Mouse (Mus musculus): ENCODE data around the gene Mymx. TPM values are rescaled to one million over a fixed set of nuclear protein-coding genes. Genes with fewer than 3 reads are reported as not detected.

Mymx gene
- polyA plus RNA-seq, 1 experiment from 2014 or later = 1.6 TPM

- Histone ChIP-seq H3K4me2 (peak within 1 kb of the TSS; percentile 99), H3K9ac (replicated peaks) (peak within 1 kb of the TSS; percentile 74), H3K27me3 (replicated peaks) (peaks cover 16% of the 10 kb centered on the region), H3K36me3 (no peaks in the 10 kb centered on the region), H3K4me1 (peaks cover 21% of the 10 kb centered on the region), H3K9me3 (replicated peaks) (no peaks in the 10 kb centered on the region), H3K27ac (replicated peaks) (0 out of 2 replicates have a peak within 1 kb of the TSS, but pooled peaks have one; percentile 29), H3K4me3 (replicated peaks) (peak within 1 kb of the TSS; percentile 64)
- WGBS = under 1% methylated on average over 45 of the region's 45 CpGs
- peak; percentile 68 for ATAC-seq (ENCODE audit: low FRiP score)
Measured at GRCm38 (mm10) chr17:45555452-45556106, 46.3 kb downstream of the Mymx start, which contains the start of gene Nfkbie. Gene Nfkbie (plus strand): TSS chr17:45555703.

- Histone ChIP-seq H3K27ac (replicated peaks) (no peak overlapping the region), H3K4me1 (peaks cover 29% of the 10 kb centered on the region), H3K27me3 (replicated peaks) (peaks cover 16% of the 10 kb centered on the region), H3K4me2 (no peak overlapping the region), H3K9me3 (replicated peaks) (no peaks in the 10 kb centered on the region), H3K36me3 (no peaks in the 10 kb centered on the region), H3K4me3 (replicated peaks) (no peak overlapping the region), H3K9ac (replicated peaks) (no peak overlapping the region)
- WGBS = 81% methylated on average over 1 of the region's 1 CpGs
- ATAC-seq (ENCODE audit: low FRiP score) = no peak
Measured at GRCm38 (mm10) chr17:45554420-45554819, 47.5 kb downstream of the Mymx start.

GRCm38 (mm10) chr17:45553065-45553464 is 48.8 kb downstream of the Mymx start:
- Histone ChIP-seq H3K36me3 (no peaks in the 10 kb centered on the region), H3K9me3 (replicated peaks) (no peaks in the 10 kb centered on the region), H3K4me1 (peaks cover 34% of the 10 kb centered on the region), H3K4me3 (replicated peaks) (no peak overlapping the region), H3K27me3 (replicated peaks) (peaks cover 16% of the 10 kb centered on the region), H3K4me2 (no peak overlapping the region), H3K9ac (replicated peaks) (no peak overlapping the region), H3K27ac (replicated peaks) (no peak overlapping the region)
- ATAC-seq (ENCODE audit: low FRiP score) = no peak
- WGBS = 81% methylated on average over 3 of the region's 3 CpGs

- H3K27me3 ChIP-seq (replicated peaks) = peaks cover 21% of the 10 kb centered on the region
- WGBS = 4% methylated on average over 8 of the region's 8 CpGs
- no peak overlapping the region for H3K4me2 ChIP-seq
- H3K36me3 ChIP-seq = no peaks in the 10 kb centered on the region
- no peak overlapping the region for H3K27ac ChIP-seq (replicated peaks)
- no peak for ATAC-seq (ENCODE audit: low FRiP score)
- no peaks in the 10 kb centered on the region for H3K9me3 ChIP-seq (replicated peaks)
- H3K9ac ChIP-seq (replicated peaks) = no peak overlapping the region
- peaks cover 41% of the 10 kb centered on the region for H3K4me1 ChIP-seq
- H3K4me3 ChIP-seq (replicated peaks) = no peak overlapping the region
Measured at GRCm38 (mm10) chr17:45551816-45552451, 50.0 kb downstream of the Mymx start.

GRCm38 (mm10) chr17:45551249-45551796 is 50.6 kb downstream of the Mymx start:
- no peak for ATAC-seq (ENCODE audit: low FRiP score)
- peaks cover 6% of the 10 kb centered on the region for H3K36me3 ChIP-seq
- H3K9me3 ChIP-seq (replicated peaks) = no peaks in the 10 kb centered on the region
- H3K9ac ChIP-seq (replicated peaks) = no peak overlapping the region
- WGBS = 37% methylated on average over 7 of the region's 7 CpGs
- no peak overlapping the region for H3K4me3 ChIP-seq (replicated peaks)
- H3K4me2 ChIP-seq = no peak overlapping the region
- H3K27ac ChIP-seq (replicated peaks) = no peak overlapping the region
- H3K4me1 ChIP-seq = peaks cover 35% of the 10 kb centered on the region
- peaks cover 22% of the 10 kb centered on the region for H3K27me3 ChIP-seq (replicated peaks)

Other genes with a start within 250 kb of the Mymx start
- 57.1 and 62.0 TPM in 2 replicates for gene Cdc5l, start 168.4 kb downstream of the Mymx start, polyA plus RNA-seq (2015; fragmentation: Nextera tagmentation; extraction: Ambion mirVana)
- 2.1 and 2.9 TPM in 2 replicates for gene Spats1, start 126.7 kb downstream of the Mymx start, polyA plus RNA-seq (2015; fragmentation: Nextera tagmentation; extraction: Ambion mirVana)
- gene Aars2, start 95.3 kb downstream of the Mymx start, polyA plus RNA-seq (2015; fragmentation: Nextera tagmentation; extraction: Ambion mirVana) = 18.0 and 19.4 TPM in 2 replicates
- gene Tcte1, start 78.7 kb downstream of the Mymx start, polyA plus RNA-seq (2015; fragmentation: Nextera tagmentation; extraction: Ambion mirVana) = 2.9 and 3.6 TPM in 2 replicates
- 21.2 and 25.6 TPM in 2 replicates for gene Tmem151b, start 52.4 kb downstream of the Mymx start, polyA plus RNA-seq (2015; fragmentation: Nextera tagmentation; extraction: Ambion mirVana)
- gene Nfkbie, start 46.4 kb downstream of the Mymx start, polyA plus RNA-seq (2015; fragmentation: Nextera tagmentation; extraction: Ambion mirVana) = 4.8 and 10.1 TPM in 2 replicates
- 86.3 and 99.5 TPM in 2 replicates for gene Slc35b2, start 38.2 kb downstream of the Mymx start, polyA plus RNA-seq (2015; fragmentation: Nextera tagmentation; extraction: Ambion mirVana)
- 1,466 and 1,575 TPM in 2 replicates for gene Hsp90ab1, start 28.8 kb downstream of the Mymx start, polyA plus RNA-seq (2015; fragmentation: Nextera tagmentation; extraction: Ambion mirVana)
- 42.8 and 77.5 TPM in 2 replicates for gene Slc29a1, start 2.5 kb downstream of the Mymx start, polyA plus RNA-seq (2015; fragmentation: Nextera tagmentation; extraction: Ambion mirVana)
- gene Capn11, start 57.2 kb upstream of the Mymx start, polyA plus RNA-seq (2015; fragmentation: Nextera tagmentation; extraction: Ambion mirVana) = 0.77 and 1.2 TPM in 2 replicates
- gene Mrpl14, start 84.2 kb upstream of the Mymx start, polyA plus RNA-seq (2015; fragmentation: Nextera tagmentation; extraction: Ambion mirVana) = 129 and 132 TPM in 2 replicates
- 123 and 145 TPM in 2 replicates for gene Tmem63b, start 84.8 kb upstream of the Mymx start, polyA plus RNA-seq (2015; fragmentation: Nextera tagmentation; extraction: Ambion mirVana)
- 0.40 TPM in 1 of 2 replicates, not detected in the other for gene 1600014C23Rik, start 131.7 kb upstream of the Mymx start, polyA plus RNA-seq (2015; fragmentation: Nextera tagmentation; extraction: Ambion mirVana)